Mouse (Mus musculus) lung, embryonic 14.5 days (tissue): ENCODE results near the gene Spata9. TPM values are rescaled to one million over a fixed set of nuclear protein-coding genes. Genes with fewer than 3 reads are reported as not detected.

Experiments used
- ATAC-seq: fragments of 200-750 bp; cut with Nextera tagmentation; 2 replicates; pipeline ENCODE4 v1.8.0; 2017; ENCODE audit warnings: mild to moderate bottlenecking, moderate TSS enrichment, moderate library complexity; ENCODE audit not compliant: insufficient read depth
- DNase-seq: peaks from one replicate; pipeline ENCODE4 v3.0.0-alpha.2; 2015
- H3K27ac ChIP-seq: fragments of 300-500 bp; sonication (generic); 2 replicates; pipeline ENCODE4 v1.5.1; 2014; ENCODE audit warnings: low read depth, mild to moderate bottlenecking, moderate library complexity
- H3K27me3 ChIP-seq: fragments of 300-500 bp; sonication (generic); 2 replicates; pipeline ENCODE4 v1.6.1; 2014; ENCODE audit warnings: low read length, control low read depth; ENCODE audit not compliant: insufficient read depth
- H3K36me3 ChIP-seq: fragments of 300-500 bp; sonication (generic); 2 replicates; pipeline ENCODE4 v1.6.1; 2014; ENCODE audit warnings: control low read depth; ENCODE audit not compliant: insufficient read depth
- H3K4me1 ChIP-seq: fragments of 300-500 bp; sonication (generic); 2 replicates; pipeline ENCODE4 v1.6.1; 2014; ENCODE audit warnings: antibody characterized with exemption, control low read depth; ENCODE audit not compliant: insufficient read depth
- H3K4me2 ChIP-seq: fragments of 300-500 bp; sonication (generic); 2 replicates; pipeline ENCODE4 v1.6.1; 2014; ENCODE audit warnings: mild to moderate bottlenecking
- H3K4me3 ChIP-seq: fragments of 300-500 bp; sonication (generic); 2 replicates; pipeline ENCODE4 v1.5.1; 2014; ENCODE audit warnings: low read depth, low read length
- H3K9ac ChIP-seq: fragments of 300-500 bp; sonication (generic); 2 replicates; pipeline ENCODE4 v1.6.1; 2014
- H3K9me3 ChIP-seq: fragments of 300-500 bp; sonication (generic); 2 replicates; pipeline ENCODE4 v1.6.1; 2016; ENCODE audit warnings: low read depth, low read length, control low read depth
- CTCF ChIP-seq: IDR thresholded peaks from 2 replicates; pipeline ENCODE4 v1.5.1; 2016; ENCODE audit warnings: antibody characterized with exemption, low read depth
- WGBS: fragments of 180-500 bp; shearing (Covaris S2); extraction: QIAGEN DNeasy Blood & Tissue Kit; methylation state at CpG from one replicate; pipeline ENCODE4 v1.1.7; 2014; 5-methylcytosine and 5-hydroxymethylcytosine counted together
- polyA plus RNA-seq: library from polyadenylated mRNA; unstranded; fragments of >200 nt; fragmentation: Nextera tagmentation; extraction: Ambion mirVana; gene quantifications from 2 replicates; pipeline ENCODE4 v1.2.1, GENCODE M21; 2014

Gene Spata9
- polyA plus RNA-seq, 1 experiment from 2014 or later = 0.82 TPM

GRCm38 (mm10) chr13:75950295-75950694 is 16.7 kb upstream of the Spata9 start:
- peak; percentile 66 for ATAC-seq
- H3K4me3 ChIP-seq = no peak overlapping the region

GRCm38 (mm10) chr13:75955357-75955992 is 11.5 kb upstream of the Spata9 start:
- DNase-seq (peak; percentile 33), ATAC-seq (peak; percentile 90)
- no peak for TF ChIP-seq CTCF
- no peaks in the 10 kb centered on the region for H3K9me3 ChIP-seq
- no peaks in the 10 kb centered on the region for H3K36me3 ChIP-seq
- no peaks in the 10 kb centered on the region for H3K4me1 ChIP-seq
- no peak overlapping the region for H3K4me2 ChIP-seq
- H3K27ac ChIP-seq = no peak overlapping the region
- no peak overlapping the region for H3K9ac ChIP-seq
- no peak overlapping the region for H3K4me3 ChIP-seq
- no peaks in the 10 kb centered on the region for H3K27me3 ChIP-seq

More at GRCm38 (mm10) chr13:75950295-75950694, 16.7 kb upstream of the Spata9 start:
- 19% methylated on average over 1 of the region's 1 CpGs for whole genome bisulfite sequencing
- H3K36me3 ChIP-seq = no peaks in the 10 kb centered on the region
- no peak for TF ChIP-seq CTCF
- DNase-seq = peak; percentile 77
- no peak overlapping the region for H3K27ac ChIP-seq
- H3K9ac ChIP-seq = no peak overlapping the region
- no peaks in the 10 kb centered on the region for H3K9me3 ChIP-seq
- no peak overlapping the region for H3K4me2 ChIP-seq
- H3K4me1 ChIP-seq = no peaks in the 10 kb centered on the region
- H3K27me3 ChIP-seq = no peaks in the 10 kb centered on the region

- WGBS = 59% methylated on average over 2 of the region's 2 CpGs
- no peak overlapping the region for H3K9ac ChIP-seq
- H3K4me3 ChIP-seq = no peak overlapping the region
- no peaks in the 10 kb centered on the region for H3K4me1 ChIP-seq
- no peak for DNase-seq
- no peaks in the 10 kb centered on the region for H3K27me3 ChIP-seq
- H3K27ac ChIP-seq = no peak overlapping the region
- TF ChIP-seq CTCF = no peak
- H3K36me3 ChIP-seq = no peaks in the 10 kb centered on the region
- ATAC-seq = no peak
- no peak overlapping the region for H3K4me2 ChIP-seq
- H3K9me3 ChIP-seq = no peaks in the 10 kb centered on the region
Measured at GRCm38 (mm10) chr13:75974481-75974880, 7.5 kb downstream of the Spata9 start.

GRCm38 (mm10) chr13:75975629-75976028 is 8.7 kb downstream of the Spata9 start:
- Histone ChIP-seq H3K4me1 (no peaks in the 10 kb centered on the region), H3K27me3 (no peaks in the 10 kb centered on the region), H3K4me3 (no peak overlapping the region), H3K36me3 (no peaks in the 10 kb centered on the region), H3K4me2 (no peak overlapping the region), H3K9me3 (no peaks in the 10 kb centered on the region), H3K9ac (no peak overlapping the region), H3K27ac (no peak overlapping the region)
- no peak for ATAC-seq
- WGBS = 61% methylated on average over 1 of the region's 1 CpGs
- TF ChIP-seq CTCF = no peak
- DNase-seq = no peak

GRCm38 (mm10) chr13:75976218-75976617 is 9.3 kb downstream of the Spata9 start:
- H3K9me3 ChIP-seq = no peaks in the 10 kb centered on the region
- no peak overlapping the region for H3K9ac ChIP-seq
- no peaks in the 10 kb centered on the region for H3K36me3 ChIP-seq
- WGBS = 58% methylated on average over 2 of the region's 2 CpGs
- no peak for TF ChIP-seq CTCF
- DNase-seq (no peak), ATAC-seq (no peak)
- H3K4me2 ChIP-seq = no peak overlapping the region
- no peaks in the 10 kb centered on the region for H3K27me3 ChIP-seq
- no peak overlapping the region for H3K27ac ChIP-seq
- no peak overlapping the region for H3K4me3 ChIP-seq
- no peaks in the 10 kb centered on the region for H3K4me1 ChIP-seq

GRCm38 (mm10) chr13:75976649-75977048 is 9.7 kb downstream of the Spata9 start:
- Histone ChIP-seq H3K27me3 (no peaks in the 10 kb centered on the region), H3K4me3 (no peak overlapping the region), H3K4me1 (no peaks in the 10 kb centered on the region), H3K9ac (no peak overlapping the region), H3K4me2 (no peak overlapping the region), H3K27ac (no peak overlapping the region), H3K9me3 (no peaks in the 10 kb centered on the region), H3K36me3 (no peaks in the 10 kb centered on the region)
- 47% methylated on average over 2 of the region's 2 CpGs for WGBS
- DNase-seq (no peak), ATAC-seq (no peak)
- no peak for TF ChIP-seq CTCF

- H3K4me3 ChIP-seq = no peak overlapping the region
- no peak overlapping the region for H3K9ac ChIP-seq
- ATAC-seq = no peak
Measured at GRCm38 (mm10) chr13:75981901-75982300, 15.0 kb downstream of the Spata9 start.

More at GRCm38 (mm10) chr13:75981901-75982300, 15.0 kb downstream of the Spata9 start:
- Histone ChIP-seq H3K4me2 (no peak overlapping the region), H3K27me3 (no peaks in the 10 kb centered on the region), H3K4me1 (no peaks in the 10 kb centered on the region), H3K9me3 (no peaks in the 10 kb centered on the region), H3K36me3 (no peaks in the 10 kb centered on the region), H3K27ac (no peak overlapping the region)
- peak; percentile 29 for DNase-seq
- peak; percentile 36 for TF ChIP-seq CTCF
